ENCODE assay signal across 16 mouse cellular contexts in the genomic region with DNA sequence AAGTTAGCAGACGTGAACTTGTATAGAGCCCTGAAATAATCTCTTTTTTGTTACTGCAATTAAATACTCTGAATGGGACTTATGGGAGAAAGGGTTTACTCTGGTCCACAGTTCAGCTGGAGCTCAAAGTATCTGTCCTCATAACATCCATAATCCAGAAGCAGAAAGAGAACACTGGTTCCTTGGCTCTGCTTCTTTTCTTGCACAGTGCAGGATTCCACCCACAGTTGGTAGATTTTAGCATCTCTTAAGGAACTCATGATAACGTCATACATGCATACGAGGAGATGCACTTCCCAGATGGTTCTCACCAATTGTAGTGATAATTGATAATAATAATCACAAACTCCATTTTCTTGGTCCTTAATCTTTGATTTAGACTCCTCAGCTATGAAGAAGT.
"Had no signal": no experiment of that assay in that cellular context is flagged by ENCODE, and none has a peak within 500 bp of the region (broad histone marks: within the 10 kb centered on the region; RNA-seq: fewer than 3 reads in every experiment).

No protein-coding gene starts in this region.

- H3K4me1 ChIP-seq: neural tube, embryonic 13.5 days; neural tube, embryonic 15.5 days; stomach, embryonic 15.5 days had no signal

- H3K27ac ChIP-seq: neural tube, embryonic 13.5 days; neural tube, embryonic 15.5 days; stomach, embryonic 15.5 days; stomach, postnatal 0 days had no signal

- DNase-seq: retina, postnatal 1 day; right cerebral cortex, adult 18-20 months; right cerebral cortex, postnatal 14 days; right cerebral cortex, postnatal 25 days; right cerebral cortex, postnatal 4 days; spleen, adult 18-20 months; thymus, adult 18-20 months; thymus, adult 2 months; thymus, postnatal 14 days; thymus, postnatal 25 days; thymus, postnatal 36 days; thymus, postnatal 4 days had no signal

- H3K9me3 ChIP-seq: neural tube, embryonic 13.5 days; neural tube, embryonic 15.5 days; stomach, embryonic 15.5 days had no signal

- H3K4me2 ChIP-seq: neural tube, embryonic 13.5 days; neural tube, embryonic 15.5 days; stomach, embryonic 15.5 days had no signal

- H3K36me3 ChIP-seq: neural tube, embryonic 13.5 days; neural tube, embryonic 15.5 days; stomach, embryonic 15.5 days had no signal

- H3K27me3 ChIP-seq: neural tube, embryonic 13.5 days; neural tube, embryonic 15.5 days; stomach, embryonic 15.5 days had no signal

- H3K4me3 ChIP-seq: neural tube, embryonic 13.5 days; neural tube, embryonic 15.5 days; stomach, embryonic 15.5 days had no signal

- H3K9ac ChIP-seq: neural tube, embryonic 13.5 days; neural tube, embryonic 15.5 days; stomach, embryonic 15.5 days had no signal
